Mouse (Mus musculus) neural tube, embryonic 12.5 days (tissue): Measurements from ENCODE around the gene Msantd2. TPM values are rescaled to one million over a fixed set of nuclear protein-coding genes. Genes with fewer than 3 reads are reported as not detected.

Experiments used
- ATAC-seq: fragments of 200-750 bp; cut with Nextera tagmentation; 2 replicates; pipeline ENCODE4 v1.8.0; 2017; ENCODE audit warnings: low read depth, mild to moderate bottlenecking, moderate TSS enrichment, moderate library complexity; ENCODE audit not compliant: low FRiP score
- H3K27ac ChIP-seq: fragments of 300-500 bp; sonication (generic); 2 replicates; pipeline ENCODE4 v1.5.1; 2016
- H3K27me3 ChIP-seq: fragments of 300-500 bp; sonication (generic); replicated peaks from 2 replicates; pipeline ENCODE4 v1.6.1; 2016; ENCODE audit warnings: mild to moderate bottlenecking
- H3K36me3 ChIP-seq: fragments of 300-500 bp; sonication (generic); 2 replicates; pipeline ENCODE4 v1.6.1; 2016; ENCODE audit warnings: mild to moderate bottlenecking
- H3K4me1 ChIP-seq: fragments of 300-500 bp; sonication (generic); 2 replicates; pipeline ENCODE4 v1.6.1; 2016
- H3K4me2 ChIP-seq: fragments of 300-500 bp; sonication (generic); replicated peaks from 2 replicates; pipeline ENCODE4 v1.6.1; 2016; ENCODE audit warnings: mild to moderate bottlenecking
- H3K4me3 ChIP-seq: fragments of 300-500 bp; sonication (generic); 2 replicates; pipeline ENCODE4 v1.5.1; 2016
- H3K9ac ChIP-seq: fragments of 300-500 bp; sonication (generic); 2 replicates; pipeline ENCODE4 v1.6.1; 2016; ENCODE audit warnings: mild to moderate bottlenecking
- H3K9me3 ChIP-seq: fragments of 300-500 bp; sonication (generic); 2 replicates; pipeline ENCODE4 v1.6.1; 2016; ENCODE audit warnings: mild to moderate bottlenecking
- WGBS: fragments of 180-500 bp; shearing (Covaris S2); methylation state at CpG from one replicate; pipeline ENCODE4 v1.1.7; 2016; 5-methylcytosine and 5-hydroxymethylcytosine counted together
- polyA plus RNA-seq: library from polyadenylated mRNA; unstranded; fragments of >200 nt; fragmentation: Nextera tagmentation; extraction: Ambion mirVana; gene quantifications from 2 replicates; pipeline ENCODE4 v1.2.1, GENCODE M21; 2016

Msantd2 gene
- polyA plus RNA-seq, 1 experiment from 2014 or later, result 49.4 TPM

- no peak for ATAC-seq
- no peaks in the 10 kb centered on the region for H3K4me1 ChIP-seq
- no peak overlapping the region for H3K9ac ChIP-seq
- H3K4me2 ChIP-seq, result no peak overlapping the region
- 89% methylated on average over 3 of the region's 3 CpGs for WGBS
- H3K27me3 ChIP-seq, result no peaks in the 10 kb centered on the region
- no peak overlapping the region for H3K27ac ChIP-seq
- peaks cover 7% of the 10 kb centered on the region; the same call in 1 of the 2 replicates for H3K36me3 ChIP-seq
- H3K4me3 ChIP-seq, result no peak overlapping the region
- no peaks in the 10 kb centered on the region for H3K9me3 ChIP-seq
Measured at GRCm38 (mm10) chr9:37514456-37514855, 25.3 kb downstream of the Msantd2 start.

GRCm38 (mm10) chr9:37517467-37517866 lies 28.3 kb downstream of the Msantd2 start:
- no peak for ATAC-seq
- 85% methylated on average over 1 of the region's 1 CpGs for WGBS
- Histone ChIP-seq H3K27me3 (no peaks in the 10 kb centered on the region), H3K9me3 (no peaks in the 10 kb centered on the region), H3K4me3 (no peak overlapping the region), H3K9ac (no peak overlapping the region), H3K4me1 (no peaks in the 10 kb centered on the region), H3K36me3 (peaks cover 28% of the 10 kb centered on the region), H3K27ac (no peak overlapping the region), H3K4me2 (no peak overlapping the region)

- Histone ChIP-seq H3K27me3 (no peaks in the 10 kb centered on the region), H3K36me3 (peaks cover 39% of the 10 kb centered on the region), H3K9ac (no peak overlapping the region), H3K9me3 (no peaks in the 10 kb centered on the region), H3K4me2 (no peak overlapping the region), H3K27ac (no peak overlapping the region), H3K4me1 (no peaks in the 10 kb centered on the region), H3K4me3 (no peak overlapping the region)
- no peak for ATAC-seq
- WGBS, result 88% methylated on average over 8 of the region's 8 CpGs
Measured at GRCm38 (mm10) chr9:37518991-37519390, 29.9 kb downstream of the Msantd2 start.

- no peaks in the 10 kb centered on the region for H3K9me3 ChIP-seq
- peaks cover 39% of the 10 kb centered on the region for H3K36me3 ChIP-seq
- no peak overlapping the region for H3K27ac ChIP-seq
- no peak overlapping the region for H3K4me2 ChIP-seq
- ATAC-seq, result no peak
- H3K9ac ChIP-seq, result no peak overlapping the region
- H3K4me1 ChIP-seq, result no peaks in the 10 kb centered on the region
- 92% methylated on average over 2 of the region's 2 CpGs for WGBS
- H3K27me3 ChIP-seq, result no peaks in the 10 kb centered on the region
- no peak overlapping the region for H3K4me3 ChIP-seq
Measured at GRCm38 (mm10) chr9:37519995-37520394, 30.9 kb downstream of the Msantd2 start.

- 87% methylated on average over 2 of the region's 2 CpGs for whole genome bisulfite sequencing
- peaks cover 23% of the 10 kb centered on the region for H3K4me1 ChIP-seq
- H3K4me2 ChIP-seq, result no peak overlapping the region
- ATAC-seq, result no peak
- H3K4me3 ChIP-seq, result no peak overlapping the region
- no peak overlapping the region for H3K27ac ChIP-seq
- H3K9me3 ChIP-seq, result no peaks in the 10 kb centered on the region
- H3K27me3 ChIP-seq, result peaks cover 50% of the 10 kb centered on the region
- no peak overlapping the region for H3K9ac ChIP-seq
- peaks cover 26% of the 10 kb centered on the region for H3K36me3 ChIP-seq
Measured at GRCm38 (mm10) chr9:37525461-37525860, 36.3 kb downstream of the Msantd2 start.

DNA sequence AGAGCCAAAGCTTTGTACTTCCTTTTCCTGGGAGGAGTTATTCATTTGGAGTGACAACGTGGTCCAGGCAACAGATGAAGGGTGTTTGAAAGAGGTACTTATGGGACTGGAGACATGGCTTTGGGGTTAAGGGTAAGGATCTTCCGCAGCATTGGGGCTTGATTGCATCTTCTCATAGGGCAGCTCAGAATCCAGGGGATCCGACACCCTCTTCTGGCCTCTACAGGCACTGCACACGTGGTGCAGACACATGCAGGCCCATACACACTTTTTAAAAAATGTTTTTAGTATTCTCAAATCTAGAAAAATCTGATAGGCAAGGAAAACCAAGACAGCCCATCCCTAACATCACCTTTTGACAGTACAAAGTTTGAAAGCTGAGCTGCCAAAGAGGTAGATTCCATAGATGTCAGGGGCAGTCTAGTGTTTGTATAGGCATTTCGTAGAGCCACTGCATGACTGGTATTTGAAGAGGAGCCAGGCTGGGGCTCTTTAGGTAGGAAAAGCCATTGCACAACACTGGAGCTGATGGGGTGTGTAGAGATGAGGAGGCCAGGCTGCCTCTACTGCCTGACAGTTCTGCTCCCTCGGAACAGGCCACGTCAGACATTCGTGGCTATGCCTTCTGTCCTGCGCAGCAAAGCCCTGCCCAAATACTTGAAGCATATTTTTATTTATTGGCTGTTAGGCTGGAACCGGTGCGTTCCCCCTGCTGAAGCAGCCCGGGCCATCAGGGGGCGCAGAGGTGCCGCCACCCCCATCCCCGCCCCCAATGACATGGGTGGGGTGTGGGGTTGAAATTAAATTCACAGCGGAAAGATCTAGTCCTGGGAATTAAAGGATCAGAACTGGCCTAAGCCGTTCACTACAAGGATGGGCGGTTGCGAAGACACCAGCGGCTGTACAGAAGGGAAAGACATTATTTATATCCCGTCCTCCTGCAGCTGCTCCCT lies 37.6 kb downstream of the Msantd2 start:
- Histone ChIP-seq H3K4me1 (peaks cover 35% of the 10 kb centered on the region), H3K27ac (no peak overlapping the region), H3K9me3 (no peaks in the 10 kb centered on the region), H3K4me2 (peak overlapping the region; percentile 34), H3K27me3 (peaks cover 61% of the 10 kb centered on the region), H3K9ac (no peak overlapping the region), H3K4me3 (no peak overlapping the region), H3K36me3 (peaks cover 19% of the 10 kb centered on the region)
- 0 out of 2 replicates have a peak, but pooled peaks have one; percentile 15 for ATAC-seq
- 21% methylated on average over 21 of the region's 21 CpGs for WGBS

DNA sequence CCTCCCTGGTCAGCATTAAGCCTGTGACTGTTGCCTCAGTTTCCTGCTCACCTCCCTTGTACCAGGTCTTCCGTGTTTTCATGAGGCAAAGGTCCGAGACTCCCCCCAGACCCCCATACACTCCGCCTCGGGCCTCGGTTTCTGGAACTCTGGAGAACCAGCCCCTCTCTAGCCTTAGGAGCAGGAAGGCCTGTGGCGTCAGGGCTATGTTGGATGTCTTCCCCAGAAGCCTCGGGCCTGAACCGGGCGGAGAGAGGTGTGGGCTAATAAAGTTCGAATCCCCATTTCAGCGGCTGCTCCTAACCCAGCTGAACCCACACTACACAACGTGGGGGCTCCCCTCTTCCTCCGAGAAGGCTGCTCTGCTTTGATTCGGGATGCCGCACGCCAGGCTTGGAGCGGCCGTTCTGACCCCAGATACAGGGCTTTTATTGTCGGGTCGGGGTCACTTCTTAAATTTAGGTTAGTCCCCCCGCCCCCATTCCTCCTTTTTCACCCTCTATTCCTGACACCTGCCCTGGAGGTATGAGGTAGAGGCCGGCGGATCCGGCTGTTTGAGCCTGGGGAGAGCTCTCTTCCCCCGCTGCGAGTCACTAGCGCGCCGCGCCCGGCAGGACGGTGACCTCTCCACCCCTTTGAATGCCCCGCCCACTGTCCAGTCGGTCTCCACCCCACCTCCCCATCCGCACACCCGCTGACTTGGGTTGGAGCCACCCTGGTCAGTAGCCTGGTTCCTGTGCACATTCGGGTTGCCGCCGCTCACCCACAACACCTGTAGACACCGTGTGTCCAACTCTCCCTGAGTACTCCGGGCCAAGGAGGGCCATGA lies 38.5 kb downstream of the Msantd2 start, which contains the start of gene Esam:
Esam (plus strand) TSS at position 683 of the 829 bp plus-strand sequence.
- Histone ChIP-seq H3K9me3 (no peaks in the 10 kb centered on the region), H3K4me1 (peaks cover 35% of the 10 kb centered on the region), H3K4me3 (peak within 1 kb of the TSS; percentile 1; the same call in 1 of the 2 replicates), H3K4me2 (peak within 1 kb of the TSS; percentile 34), H3K36me3 (peaks cover 14% of the 10 kb centered on the region), H3K27ac (no peak within 1 kb of the TSS), H3K9ac (no peak within 1 kb of the TSS), H3K27me3 (peaks cover 67% of the 10 kb centered on the region)
- WGBS, result 3% methylated on average over 41 of the region's 41 CpGs
- ATAC-seq, result 0 out of 2 replicates have a peak, but pooled peaks have one; percentile 25

- Histone ChIP-seq H3K36me3 (peaks cover 6% of the 10 kb centered on the region; the same call in 1 of the 2 replicates), H3K9me3 (no peaks in the 10 kb centered on the region), H3K27ac (no peak overlapping the region), H3K4me1 (peaks cover 35% of the 10 kb centered on the region), H3K27me3 (peaks cover 67% of the 10 kb centered on the region), H3K4me2 (peak overlapping the region; percentile 34; the same call in 1 of the 2 replicates), H3K4me3 (0 out of 2 replicates have a peak overlapping the region, but pooled peaks have one; percentile 1), H3K9ac (no peak overlapping the region)
- ATAC-seq, result no peak
- 20% methylated on average over 9 of the region's 9 CpGs for WGBS
Measured at GRCm38 (mm10) chr9:37528225-37528970, 39.3 kb downstream of the Msantd2 start.

GRCm38 (mm10) chr9:37530031-37530887 lies 41.1 kb downstream of the Msantd2 start:
- no peak; the same call in 1 of the 2 replicates for ATAC-seq
- Histone ChIP-seq H3K4me2 (peak overlapping the region; percentile 60), H3K36me3 (0 out of 2 replicates have a peak, but pooled peaks cover 2% of the 10 kb centered on the region), H3K9ac (peak overlapping the region; percentile 44), H3K4me1 (peaks cover 35% of the 10 kb centered on the region), H3K27me3 (peaks cover 67% of the 10 kb centered on the region), H3K27ac (no peak overlapping the region), H3K9me3 (no peaks in the 10 kb centered on the region), H3K4me3 (peak overlapping the region; percentile 29)
- WGBS, result under 1% methylated on average over 32 of the region's 32 CpGs

DNA sequence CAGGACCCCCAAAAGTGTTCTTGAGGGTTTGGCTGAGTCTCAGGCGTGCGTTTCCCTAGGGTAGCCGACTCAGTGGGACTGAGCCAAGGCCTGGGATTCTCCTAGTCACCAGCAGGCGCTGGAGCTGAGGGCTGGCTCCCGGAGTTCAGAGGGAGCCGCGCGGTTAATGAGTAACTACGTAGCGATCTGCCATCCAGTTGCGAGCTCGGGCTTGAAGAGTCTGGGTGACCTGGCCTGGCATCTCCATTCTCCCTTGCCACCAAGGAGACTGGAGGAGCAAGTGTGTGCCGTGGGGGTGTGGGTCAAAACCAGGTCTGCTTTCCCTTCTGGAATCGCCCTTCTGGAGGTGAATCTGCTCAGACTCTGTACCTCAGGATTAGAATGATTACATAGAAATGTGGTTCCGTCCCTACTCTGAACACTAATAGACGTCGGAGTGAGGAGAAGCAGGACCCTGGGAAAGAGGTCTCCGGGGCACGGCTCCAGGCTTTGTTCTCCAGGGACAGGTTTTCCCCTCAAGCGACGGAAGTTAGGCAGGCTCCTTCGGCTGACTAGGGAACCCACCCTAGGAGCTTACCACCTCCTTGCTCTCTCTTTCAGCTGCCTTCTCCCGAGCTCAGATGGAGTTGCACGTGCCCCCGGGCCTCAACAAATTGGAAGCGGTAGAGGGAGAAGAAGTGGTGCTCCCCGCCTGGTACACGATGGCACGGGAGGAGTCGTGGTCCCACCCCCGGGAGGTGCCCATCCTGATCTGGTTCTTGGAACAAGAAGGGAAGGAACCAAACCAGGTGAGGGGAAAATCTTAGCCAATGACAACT lies 42.0 kb downstream of the Msantd2 start:
- H3K36me3 ChIP-seq, result no peaks in the 10 kb centered on the region
- peaks cover 61% of the 10 kb centered on the region for H3K27me3 ChIP-seq
- ATAC-seq, result peak; percentile 67
- no peak overlapping the region for H3K27ac ChIP-seq
- H3K4me3 ChIP-seq, result peak overlapping the region; percentile 29
- WGBS, result 1% methylated on average over 31 of the region's 31 CpGs
- H3K4me1 ChIP-seq, result peaks cover 35% of the 10 kb centered on the region
- no peaks in the 10 kb centered on the region for H3K9me3 ChIP-seq
- peak overlapping the region; percentile 26; the same call in 1 of the 2 replicates for H3K9ac ChIP-seq
- peak overlapping the region; percentile 60 for H3K4me2 ChIP-seq
